Mouse (Mus musculus) kidney, embryonic 15.5 days (tissue): ENCODE results near the gene Tmc5. TPM values are rescaled to one million over a fixed set of nuclear protein-coding genes. Genes with fewer than 3 reads are reported as not detected.

Experiments used
- ATAC-seq: fragments of 200-750 bp; cut with Nextera tagmentation; replicated peaks from 2 replicates; pipeline ENCODE4 v1.8.0; 2017; ENCODE audit warnings: moderate TSS enrichment; ENCODE audit not compliant: low FRiP score
- H3K27ac ChIP-seq: fragments of 300-500 bp; sonication (generic); 2 replicates; pipeline ENCODE4 v1.5.1; 2015; ENCODE audit warnings: mild to moderate bottlenecking, inconsistent platforms
- H3K27me3 ChIP-seq: fragments of 300-500 bp; sonication (generic); 2 replicates; pipeline ENCODE4 v1.6.1; 2015; ENCODE audit warnings: inconsistent platforms
- H3K36me3 ChIP-seq: fragments of 300-500 bp; sonication (generic); 2 replicates; pipeline ENCODE4 v1.6.1; 2015; ENCODE audit warnings: inconsistent platforms
- H3K4me1 ChIP-seq: fragments of 300-500 bp; sonication (generic); 2 replicates; pipeline ENCODE4 v1.6.1; 2015; ENCODE audit warnings: inconsistent platforms
- H3K4me2 ChIP-seq: fragments of 300-500 bp; sonication (generic); 2 replicates; pipeline ENCODE4 v1.6.1; 2015; ENCODE audit warnings: moderate library complexity, mild to moderate bottlenecking, inconsistent platforms
- H3K4me3 ChIP-seq: fragments of 300-500 bp; sonication (generic); replicated peaks from 2 replicates; pipeline ENCODE4 v1.5.1; 2015; ENCODE audit warnings: mild to moderate bottlenecking, inconsistent platforms
- H3K9ac ChIP-seq: fragments of 300-500 bp; sonication (generic); 2 replicates; pipeline ENCODE4 v1.6.1; 2015; ENCODE audit warnings: mild to moderate bottlenecking, inconsistent platforms
- H3K9me3 ChIP-seq: fragments of 300-500 bp; sonication (generic); replicated peaks from 2 replicates; pipeline ENCODE4 v1.6.1; 2016; ENCODE audit warnings: inconsistent platforms
- whole genome bisulfite sequencing: fragments of 180-500 bp; shearing (Covaris S2); methylation state at CpG from one replicate; pipeline ENCODE4 v1.1.7; 2015; ENCODE audit warnings: mixed read lengths; 5-methylcytosine and 5-hydroxymethylcytosine counted together
- polyA plus RNA-seq: library from polyadenylated mRNA; unstranded; fragments of >200 nt; fragmentation: Nextera tagmentation; extraction: Ambion mirVana; gene quantifications from 2 replicates; pipeline ENCODE4 v1.2.1, GENCODE M21; 2015

Gene Tmc5
- polyA plus RNA-seq, 1 experiment from 2014 or later = 0.13 TPM

GRCm38 (mm10) chr7:118611933-118612332, 14.8 kb downstream of the Tmc5 start:
- no peak overlapping the region for H3K4me2 ChIP-seq
- H3K27ac ChIP-seq = no peak overlapping the region
- H3K9ac ChIP-seq = no peak overlapping the region
- H3K27me3 ChIP-seq = no peaks in the 10 kb centered on the region
- ATAC-seq = no peak; the same call in 1 of the 2 replicates
- H3K36me3 ChIP-seq = no peaks in the 10 kb centered on the region
- 68% methylated on average over 8 of the region's 8 CpGs for WGBS
- no peaks in the 10 kb centered on the region for H3K9me3 ChIP-seq
- no peak overlapping the region for H3K4me3 ChIP-seq
- H3K4me1 ChIP-seq = peaks cover 9% of the 10 kb centered on the region

- Histone ChIP-seq H3K4me3 (no peak overlapping the region), H3K9me3 (no peaks in the 10 kb centered on the region), H3K27ac (no peak overlapping the region), H3K27me3 (no peaks in the 10 kb centered on the region), H3K9ac (no peak overlapping the region), H3K36me3 (no peaks in the 10 kb centered on the region), H3K4me1 (peaks cover 9% of the 10 kb centered on the region), H3K4me2 (0 out of 2 replicates have a peak overlapping the region, but pooled peaks have one; percentile 10)
- ATAC-seq = no peak
- 53% methylated on average over 13 of the region's 13 CpGs for WGBS
These were observed 17.0 kb downstream of the Tmc5 start for GRCm38 (mm10) chr7:118614076-118614475.

GRCm38 (mm10) chr7:118618104-118618503, 21.0 kb downstream of the Tmc5 start:
- Histone ChIP-seq H3K4me1 (peaks cover 5% of the 10 kb centered on the region; the same call in 1 of the 2 replicates), H3K27ac (no peak overlapping the region), H3K9me3 (no peaks in the 10 kb centered on the region), H3K9ac (no peak overlapping the region), H3K36me3 (no peaks in the 10 kb centered on the region), H3K4me3 (no peak overlapping the region), H3K27me3 (no peaks in the 10 kb centered on the region), H3K4me2 (no peak overlapping the region)
- WGBS = 75% methylated on average over 5 of the region's 5 CpGs
- ATAC-seq = no peak

GRCm38 (mm10) chr7:118620243-118620906, 23.3 kb downstream of the Tmc5 start:
- Histone ChIP-seq H3K27ac (no peak overlapping the region), H3K9me3 (no peaks in the 10 kb centered on the region), H3K9ac (no peak overlapping the region), H3K36me3 (no peaks in the 10 kb centered on the region), H3K4me3 (no peak overlapping the region), H3K4me1 (no peaks in the 10 kb centered on the region), H3K27me3 (no peaks in the 10 kb centered on the region), H3K4me2 (no peak overlapping the region)
- whole genome bisulfite sequencing = 91% methylated on average over 7 of the region's 7 CpGs
- no peak for ATAC-seq

- Histone ChIP-seq H3K4me3 (no peak overlapping the region), H3K27me3 (no peaks in the 10 kb centered on the region), H3K9ac (no peak overlapping the region), H3K4me1 (no peaks in the 10 kb centered on the region), H3K27ac (no peak overlapping the region), H3K9me3 (no peaks in the 10 kb centered on the region), H3K36me3 (no peaks in the 10 kb centered on the region), H3K4me2 (no peak overlapping the region)
- 82% methylated on average over 6 of the region's 6 CpGs for WGBS
- no peak for ATAC-seq
These were observed 24.0 kb downstream of the Tmc5 start for GRCm38 (mm10) chr7:118621094-118621493.

- no peak for ATAC-seq
- Histone ChIP-seq H3K27me3 (no peaks in the 10 kb centered on the region), H3K4me2 (no peak overlapping the region), H3K9ac (no peak overlapping the region), H3K9me3 (no peaks in the 10 kb centered on the region), H3K27ac (0 out of 2 replicates have a peak overlapping the region, but pooled peaks have one; percentile 5), H3K4me1 (no peaks in the 10 kb centered on the region), H3K4me3 (no peak overlapping the region), H3K36me3 (no peaks in the 10 kb centered on the region)
- 69% methylated on average over 13 of the region's 13 CpGs for WGBS
These were observed 30.6 kb downstream of the Tmc5 start for GRCm38 (mm10) chr7:118627550-118628298.

GRCm38 (mm10) chr7:118633094-118633493, 36.0 kb downstream of the Tmc5 start:
- H3K9me3 ChIP-seq = no peaks in the 10 kb centered on the region
- no peak overlapping the region for H3K9ac ChIP-seq
- H3K36me3 ChIP-seq = no peaks in the 10 kb centered on the region
- no peak overlapping the region for H3K4me2 ChIP-seq
- H3K4me3 ChIP-seq = no peak overlapping the region
- no peak overlapping the region for H3K27ac ChIP-seq
- no peak for ATAC-seq
- no peaks in the 10 kb centered on the region for H3K27me3 ChIP-seq
- H3K4me1 ChIP-seq = no peaks in the 10 kb centered on the region
- WGBS = 86% methylated on average over 9 of the region's 9 CpGs

- no peaks in the 10 kb centered on the region for H3K4me1 ChIP-seq
- no peaks in the 10 kb centered on the region for H3K36me3 ChIP-seq
- H3K4me2 ChIP-seq = no peak overlapping the region
- no peak for ATAC-seq
- H3K27me3 ChIP-seq = no peaks in the 10 kb centered on the region
- no peak overlapping the region for H3K4me3 ChIP-seq
- 87% methylated on average over 7 of the region's 7 CpGs for WGBS
- H3K9me3 ChIP-seq = no peaks in the 10 kb centered on the region
- no peak overlapping the region for H3K9ac ChIP-seq
- H3K27ac ChIP-seq = no peak overlapping the region
These were observed 36.9 kb downstream of the Tmc5 start for GRCm38 (mm10) chr7:118633951-118634350.

- Histone ChIP-seq H3K27me3 (no peaks in the 10 kb centered on the region), H3K4me2 (no peak overlapping the region), H3K4me3 (no peak overlapping the region), H3K36me3 (no peaks in the 10 kb centered on the region), H3K27ac (no peak overlapping the region), H3K9me3 (no peaks in the 10 kb centered on the region), H3K9ac (no peak overlapping the region), H3K4me1 (no peaks in the 10 kb centered on the region)
- WGBS = 63% methylated on average over 4 of the region's 4 CpGs
- ATAC-seq = no peak
These were observed 40.4 kb downstream of the Tmc5 start for GRCm38 (mm10) chr7:118637466-118637865.

- Histone ChIP-seq H3K4me1 (no peaks in the 10 kb centered on the region), H3K27ac (no peak overlapping the region), H3K9me3 (no peaks in the 10 kb centered on the region), H3K4me3 (no peak overlapping the region), H3K9ac (no peak overlapping the region), H3K27me3 (no peaks in the 10 kb centered on the region), H3K4me2 (no peak overlapping the region), H3K36me3 (no peaks in the 10 kb centered on the region)
- 88% methylated on average over 1 of the region's 1 CpGs for WGBS
- no peak for ATAC-seq
These were observed 49.1 kb downstream of the Tmc5 start for GRCm38 (mm10) chr7:118646237-118646636.

- H3K4me2 ChIP-seq = no peak overlapping the region
- H3K9ac ChIP-seq = no peak overlapping the region
- ATAC-seq = no peak
- 80% methylated on average over 7 of the region's 7 CpGs for WGBS
- H3K4me1 ChIP-seq = no peaks in the 10 kb centered on the region
- H3K27me3 ChIP-seq = no peaks in the 10 kb centered on the region
- no peak overlapping the region for H3K4me3 ChIP-seq
- no peaks in the 10 kb centered on the region for H3K36me3 ChIP-seq
- H3K9me3 ChIP-seq = no peaks in the 10 kb centered on the region
- H3K27ac ChIP-seq = no peak overlapping the region
These were observed 52.2 kb downstream of the Tmc5 start for GRCm38 (mm10) chr7:118649328-118649727.

- Histone ChIP-seq H3K27ac (no peak overlapping the region), H3K4me1 (no peaks in the 10 kb centered on the region), H3K4me3 (no peak overlapping the region), H3K36me3 (no peaks in the 10 kb centered on the region), H3K4me2 (no peak overlapping the region), H3K9me3 (no peaks in the 10 kb centered on the region), H3K9ac (no peak overlapping the region), H3K27me3 (no peaks in the 10 kb centered on the region)
- WGBS = 87% methylated on average over 4 of the region's 4 CpGs
- ATAC-seq = no peak
These were observed 53.0 kb downstream of the Tmc5 start for GRCm38 (mm10) chr7:118650119-118650518.
